Mouse (Mus musculus): ENCODE data around the gene Gm11032.
"Not testable (repeated sequence)": the region's sequence is repeated elsewhere in the genome, so short reads cannot be mapped to it uniquely, and the experiment has no call there.

Gene Gm11032

DNA sequence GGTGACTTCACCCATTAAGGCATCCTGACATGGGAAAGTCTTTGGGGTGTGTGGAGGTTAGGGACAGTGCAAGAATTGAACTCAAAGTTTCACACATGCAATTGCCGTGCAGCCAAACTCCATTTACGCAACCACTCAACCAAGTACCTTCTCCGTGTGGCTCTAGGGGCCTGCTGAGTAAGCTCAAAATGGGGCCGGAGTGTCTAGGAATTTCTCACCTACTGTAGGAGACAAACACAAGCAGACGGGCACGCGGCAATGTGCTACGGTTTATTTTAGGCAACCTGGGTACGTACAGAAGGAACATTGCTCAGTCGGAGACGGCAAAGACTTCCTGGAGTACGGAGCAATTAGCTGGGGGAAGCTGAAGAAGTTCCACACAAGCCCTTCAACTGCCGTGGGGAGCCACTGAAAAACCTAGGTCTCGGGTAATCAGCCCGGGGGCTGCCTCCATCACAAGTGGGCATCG, at the start of gene Gm11032:
Gene Gm11032 (plus strand): TSS at position 51 of the 469 bp plus-strand sequence.
- DNase-seq (ENCODE audit: low spot score) = no peak

DNA sequence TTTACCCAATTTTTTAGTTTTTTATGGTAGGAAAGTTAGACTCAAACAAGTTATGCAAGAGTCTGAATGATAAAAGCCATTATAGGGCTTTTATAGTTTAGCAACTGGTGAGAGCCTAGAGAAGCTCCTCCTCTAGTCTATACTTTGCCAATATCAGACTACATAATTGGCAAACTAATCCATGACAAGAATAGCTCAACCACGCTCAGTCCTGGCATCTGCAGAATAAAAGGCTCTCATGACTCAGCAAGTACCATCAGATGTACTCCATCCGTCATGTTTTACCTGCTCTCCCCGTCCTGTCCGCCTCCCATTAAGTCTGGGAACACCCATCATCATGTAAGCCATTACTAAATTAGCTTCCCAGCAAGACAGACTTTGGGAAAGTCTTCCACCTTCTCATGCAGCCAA, 48.4 kb upstream of the Gm11032 start:
- DNase-seq (ENCODE audit: low spot score) = no peak

DNA sequence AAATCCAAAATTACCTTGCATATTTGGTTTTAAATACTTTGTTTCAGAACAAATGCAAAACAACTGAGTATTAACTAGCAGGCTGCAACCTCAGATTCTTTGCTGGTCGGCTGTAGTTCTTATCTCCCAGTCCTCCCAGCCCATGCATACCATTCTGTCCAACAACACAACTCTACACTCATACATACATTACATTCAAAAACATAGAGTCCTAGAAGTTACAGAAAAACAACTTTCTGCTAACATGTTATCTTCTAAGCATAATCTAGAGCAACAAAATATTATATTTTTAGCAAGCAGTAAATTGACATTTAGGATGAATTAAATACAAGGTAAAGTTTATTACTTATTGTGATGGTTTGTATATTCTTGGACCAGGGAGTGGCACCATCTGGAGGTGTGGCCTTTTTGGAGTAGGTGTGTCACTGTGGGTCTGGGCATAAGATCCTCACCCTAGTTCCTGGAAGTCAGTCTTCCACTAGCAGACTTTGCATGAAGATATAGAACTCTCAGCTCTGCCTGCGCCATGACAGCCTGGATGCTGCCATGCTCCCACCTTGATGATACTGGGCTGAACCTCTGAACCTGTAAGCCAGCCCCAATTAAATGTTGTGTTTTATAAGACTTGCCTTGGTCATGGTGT, 43.7 kb upstream of the Gm11032 start:
- DNase-seq (ENCODE audit: low spot score) = not testable (repeated sequence)

DNA sequence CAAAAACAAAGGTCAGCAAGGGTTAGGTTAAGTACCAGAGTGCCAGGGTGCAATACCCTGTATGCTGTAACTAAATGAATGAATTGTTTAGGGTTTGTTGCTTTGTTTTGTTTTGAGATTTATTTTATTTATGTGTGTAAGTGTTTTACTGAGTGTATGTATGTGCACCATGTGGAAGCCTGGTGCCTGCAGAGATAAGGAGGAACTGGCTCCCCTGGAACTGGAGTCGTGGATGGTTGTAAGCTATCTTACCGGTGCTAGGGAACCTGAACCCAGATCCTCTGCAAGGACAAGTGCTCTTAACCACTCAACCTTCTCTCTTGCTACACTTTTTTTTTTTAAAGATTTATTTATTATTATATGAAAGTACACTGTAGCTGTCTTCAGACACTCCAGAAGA, 42.8 kb upstream of the Gm11032 start:
- no peak for DNase-seq (ENCODE audit: low spot score)

DNA sequence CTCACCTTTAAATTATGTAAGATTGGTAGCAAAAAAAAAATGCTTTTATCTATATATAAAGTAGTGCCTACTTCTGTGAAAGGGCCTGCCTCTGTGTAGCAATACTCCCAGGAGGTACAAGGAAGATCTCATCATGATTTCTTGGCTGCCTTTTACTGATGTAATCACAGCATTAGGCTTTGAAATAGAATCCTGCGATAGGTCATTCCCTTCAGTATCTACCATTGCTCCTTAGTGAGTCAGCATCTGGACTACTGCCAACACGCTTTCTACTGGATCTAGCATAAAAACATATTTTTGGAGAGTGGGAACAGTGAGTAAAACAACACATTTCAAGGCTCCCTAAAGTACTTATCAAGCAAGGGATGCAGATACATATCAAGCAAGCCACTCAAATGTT, 41.2 kb upstream of the Gm11032 start:
- DNase-seq (ENCODE audit: low spot score) = no peak

DNA sequence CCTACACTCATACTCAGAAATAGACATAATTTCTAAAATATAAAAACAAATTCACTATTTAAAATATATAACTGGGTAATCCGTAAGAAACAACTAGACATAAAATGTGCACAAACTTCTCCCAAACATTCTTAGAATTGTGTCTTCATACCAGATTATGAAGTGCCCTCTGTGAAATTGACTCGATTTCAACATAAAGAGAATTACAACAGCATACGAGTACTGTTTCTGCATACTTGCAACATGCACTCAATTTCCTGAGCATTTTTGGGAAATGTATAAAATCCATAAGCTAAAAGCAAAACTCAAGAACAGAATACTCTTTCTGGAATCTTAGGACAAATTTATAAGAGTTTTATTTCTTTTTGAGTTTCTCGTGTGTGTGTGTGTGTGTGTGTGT, 28.1 kb upstream of the Gm11032 start:
- no peak for DNase-seq (ENCODE audit: low spot score)

DNA sequence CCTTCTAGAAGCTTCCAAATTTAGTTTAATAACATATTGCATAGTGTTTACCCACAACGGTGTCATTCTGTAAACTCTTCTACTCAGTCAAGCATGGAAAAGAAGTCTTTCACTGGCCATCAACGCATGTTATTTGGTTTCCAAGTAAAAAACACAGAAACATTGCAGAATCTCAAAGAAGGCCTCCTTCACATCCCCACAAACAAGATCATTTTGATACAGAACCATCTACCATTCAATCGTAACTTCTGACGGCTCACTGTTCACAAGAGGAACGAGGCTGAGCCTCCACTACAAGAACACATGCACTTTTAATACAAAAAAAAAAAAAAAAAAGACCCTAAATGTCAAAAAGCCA, 26.4 kb upstream of the Gm11032 start:
- DNase-seq (ENCODE audit: low spot score) = no peak

DNA sequence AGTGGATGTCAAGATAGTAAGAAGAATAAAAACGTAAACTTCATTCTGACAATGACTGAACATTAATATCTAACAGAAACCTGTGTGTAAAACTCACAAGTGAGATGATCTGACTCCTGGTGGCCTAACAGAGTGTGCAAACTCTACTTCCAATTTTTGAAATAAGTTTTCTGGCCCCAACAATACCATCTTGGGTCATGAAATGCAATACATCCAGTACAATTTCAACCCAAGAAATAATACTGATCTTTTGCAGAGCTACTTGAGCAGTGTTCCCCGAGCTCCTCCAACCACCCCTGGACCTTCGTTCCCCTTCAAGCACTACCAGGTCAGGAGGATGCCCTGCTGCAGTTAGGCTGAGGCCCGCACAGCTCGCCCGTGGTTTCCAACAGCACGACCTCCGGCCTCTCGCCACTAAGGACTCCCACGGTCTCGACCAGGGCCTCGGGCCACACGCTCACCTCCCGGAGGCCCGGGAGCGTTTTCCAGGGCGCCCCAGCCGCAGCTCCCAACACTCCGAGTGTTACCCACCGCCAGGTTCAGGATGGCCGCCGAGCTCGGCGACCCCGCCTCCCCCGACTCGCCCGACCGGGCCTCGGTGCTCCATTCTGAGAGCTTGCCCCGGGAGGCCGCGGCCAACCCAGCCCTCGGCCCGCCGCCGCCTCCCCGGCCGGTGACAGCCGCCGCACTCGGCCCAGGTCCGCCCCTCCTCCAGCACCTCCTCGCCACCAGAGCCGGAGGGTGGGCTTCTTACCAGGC, 25.8 kb upstream of the Gm11032 start:
- peak; percentile 26 for DNase-seq (ENCODE audit: low spot score)

DNA sequence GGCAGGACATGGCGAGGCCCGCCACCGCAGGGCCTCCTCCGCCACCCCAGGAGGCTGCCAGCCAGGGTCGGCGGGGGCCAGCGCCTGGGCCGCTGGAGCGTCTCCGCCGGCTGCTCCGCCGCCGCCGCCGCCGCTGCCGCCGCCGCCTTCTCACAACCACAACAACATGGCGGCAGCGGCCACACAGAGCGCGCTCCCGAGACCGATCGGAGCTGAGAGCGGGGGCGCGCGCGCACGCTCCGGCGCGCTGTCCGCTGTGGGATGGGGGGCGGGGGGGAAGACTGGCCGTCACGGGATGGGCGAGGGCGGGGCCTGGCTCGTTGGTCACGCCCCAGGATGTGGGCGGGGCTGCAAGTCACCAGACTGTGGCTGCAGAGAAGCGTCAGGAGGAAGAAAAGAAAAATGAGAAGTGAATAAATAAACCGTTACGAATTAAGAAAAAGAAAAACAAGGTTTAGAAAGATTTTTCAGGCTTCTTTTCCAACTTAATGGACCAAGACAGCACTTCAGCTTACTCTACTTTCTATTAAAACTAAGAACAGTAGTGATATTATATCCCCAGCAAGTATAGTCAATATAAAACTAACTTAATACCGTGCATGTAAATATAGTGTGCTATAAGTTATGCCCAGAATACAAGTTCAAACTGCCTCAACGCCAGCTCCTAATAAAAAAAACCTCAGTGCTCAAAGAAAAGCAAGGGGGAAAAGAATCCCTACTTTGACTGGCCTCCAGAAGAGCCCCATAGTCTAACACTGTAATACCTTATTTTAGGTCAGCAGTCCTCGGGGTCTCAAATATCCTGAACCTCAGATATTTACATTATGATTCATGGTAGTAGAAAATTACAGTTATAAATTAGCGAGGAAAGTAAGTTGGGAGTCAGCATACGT, 25.0 kb upstream of the Gm11032 start, which contains the start of gene Mtmr3:
Gene Mtmr3 (minus strand): TSS at position 256 of the 893 bp plus-strand sequence.
- DNase-seq (ENCODE audit: low spot score) = peak; percentile 95

DNA sequence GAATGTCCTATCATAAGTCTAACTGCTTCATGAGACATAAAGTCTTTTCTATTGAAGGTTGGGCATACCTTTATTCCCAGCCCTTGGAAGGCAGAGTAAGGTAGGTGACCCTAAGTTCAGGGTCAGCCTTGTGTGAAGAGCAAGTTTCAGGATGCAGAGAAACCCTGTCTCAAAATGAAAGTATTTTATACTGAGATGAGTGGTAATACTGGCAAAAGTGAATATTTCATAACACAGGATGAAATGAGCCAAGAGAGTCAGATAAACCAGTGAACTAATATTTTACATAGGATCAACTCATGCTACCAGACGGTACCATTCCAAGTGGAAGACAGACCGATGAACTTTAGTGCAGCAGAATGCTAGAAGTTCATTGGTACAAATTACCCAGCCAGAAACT, 21.5 kb upstream of the Gm11032 start:
- no peak for DNase-seq (ENCODE audit: low spot score)

DNA sequence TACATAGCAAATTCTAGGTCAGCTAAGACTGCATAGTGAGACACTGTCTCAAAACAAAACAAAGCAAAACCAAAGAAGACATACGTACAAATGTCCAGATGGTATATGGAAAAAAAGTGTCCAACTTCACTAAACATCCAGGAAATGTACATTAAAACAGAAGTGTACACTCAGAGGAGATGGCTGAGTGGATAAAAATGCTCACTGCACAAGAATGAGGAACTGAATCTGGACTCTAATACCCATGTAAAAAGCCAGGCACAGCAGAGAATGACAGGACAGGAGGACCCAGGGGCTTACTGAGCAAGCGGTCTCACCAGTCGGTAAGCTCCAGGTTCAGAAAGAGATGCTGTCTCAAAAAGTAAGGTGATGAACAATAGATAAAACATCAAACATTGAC, 20.0 kb upstream of the Gm11032 start:
- no peak for DNase-seq (ENCODE audit: low spot score)

DNA sequence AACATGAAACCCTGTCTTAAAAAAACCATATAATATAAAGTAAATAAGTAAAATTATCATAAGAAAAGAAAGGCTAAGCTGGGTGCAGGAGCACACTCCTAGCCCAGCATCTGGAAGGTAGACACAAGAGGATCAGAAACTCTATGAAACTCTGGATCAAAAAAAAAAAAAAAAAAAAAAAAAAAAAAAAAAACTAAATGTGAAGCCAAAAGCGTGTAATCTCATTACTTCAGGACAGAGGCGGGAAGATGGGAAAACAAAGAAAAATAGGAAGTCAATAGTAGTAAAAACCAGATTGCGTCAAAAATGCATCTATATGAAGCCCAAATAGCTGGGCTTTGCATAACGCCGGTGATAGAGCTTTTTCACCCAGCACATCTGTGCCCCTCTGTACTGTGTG, 18.0 kb upstream of the Gm11032 start:
- DNase-seq (ENCODE audit: low spot score) = no peak

DNA sequence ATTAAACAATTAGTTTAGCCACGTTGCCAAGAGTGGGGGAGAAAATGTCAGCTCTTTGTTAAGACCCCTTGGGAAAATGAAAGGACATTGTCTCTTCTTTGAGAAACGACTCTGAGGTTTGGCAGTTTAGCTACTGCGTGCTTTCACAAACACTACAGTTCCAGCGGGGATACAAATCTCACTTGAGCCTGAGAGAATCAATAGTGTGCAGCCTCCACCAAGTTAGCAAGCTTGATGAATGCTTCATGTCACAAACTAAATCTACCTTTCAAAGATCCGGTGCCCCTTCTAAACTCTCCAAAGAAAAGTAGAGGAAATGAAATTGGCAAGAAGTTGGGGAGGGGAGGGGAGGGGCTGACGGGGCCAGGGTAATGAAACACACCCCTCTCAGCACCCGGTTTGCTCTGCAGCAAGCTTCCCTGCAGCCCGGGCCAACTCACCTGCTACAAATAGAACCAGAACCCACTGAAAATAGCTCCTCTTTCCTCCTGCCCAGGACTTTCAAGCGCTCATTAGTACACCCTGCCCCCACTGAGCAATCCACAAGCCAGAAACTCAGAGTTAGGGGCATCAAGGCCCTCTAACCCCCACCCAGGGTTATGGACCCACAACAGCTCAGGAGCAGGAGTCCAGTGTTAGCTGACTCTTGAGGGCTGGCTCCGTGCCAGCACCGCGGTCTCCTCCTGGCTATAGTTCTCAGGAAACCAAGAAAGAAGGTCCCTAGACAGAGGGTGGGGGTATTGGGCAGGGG, 17.0 kb upstream of the Gm11032 start:
- no peak for DNase-seq (ENCODE audit: low spot score)

DNA sequence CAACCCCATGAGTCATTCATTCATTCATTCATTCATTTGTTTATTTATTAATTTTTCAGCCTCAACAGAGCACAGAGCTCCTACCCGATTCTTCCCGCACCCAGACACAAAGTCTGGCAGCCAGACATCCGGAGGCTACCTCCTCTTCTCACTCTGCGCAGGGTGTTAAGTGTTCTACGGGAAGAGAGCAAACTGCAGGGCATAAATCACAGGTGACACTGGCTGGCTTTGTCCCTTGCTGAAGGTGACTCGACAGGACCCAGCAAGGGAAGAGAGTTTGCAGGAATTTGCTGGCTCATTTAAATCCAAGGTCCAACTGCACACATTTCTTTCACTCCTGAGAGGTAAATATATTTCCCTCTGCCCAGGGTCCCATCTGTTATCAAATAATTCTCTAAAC, 15.4 kb upstream of the Gm11032 start:
- DNase-seq (ENCODE audit: low spot score) = no peak

DNA sequence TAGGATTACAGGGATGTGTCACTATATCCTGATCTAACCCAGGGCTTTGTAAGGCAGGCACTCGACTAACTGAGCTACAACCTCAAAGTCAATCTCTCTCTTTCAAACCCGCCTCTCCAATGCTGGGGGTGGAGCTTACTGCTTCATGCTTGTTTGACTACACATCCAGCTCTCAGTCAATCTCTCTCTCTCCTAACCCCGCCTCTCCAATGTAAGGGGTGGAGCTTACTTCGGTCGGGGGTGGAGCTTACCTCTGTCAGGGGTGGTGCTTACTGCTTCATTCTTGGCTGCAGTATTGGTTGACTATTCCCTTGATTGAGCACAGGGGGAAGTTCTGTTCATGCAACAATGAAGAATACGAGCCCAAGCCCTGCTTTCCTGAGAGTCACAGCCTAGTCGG, 14.5 kb upstream of the Gm11032 start:
- DNase-seq (ENCODE audit: low spot score) = peak; percentile 29

DNA sequence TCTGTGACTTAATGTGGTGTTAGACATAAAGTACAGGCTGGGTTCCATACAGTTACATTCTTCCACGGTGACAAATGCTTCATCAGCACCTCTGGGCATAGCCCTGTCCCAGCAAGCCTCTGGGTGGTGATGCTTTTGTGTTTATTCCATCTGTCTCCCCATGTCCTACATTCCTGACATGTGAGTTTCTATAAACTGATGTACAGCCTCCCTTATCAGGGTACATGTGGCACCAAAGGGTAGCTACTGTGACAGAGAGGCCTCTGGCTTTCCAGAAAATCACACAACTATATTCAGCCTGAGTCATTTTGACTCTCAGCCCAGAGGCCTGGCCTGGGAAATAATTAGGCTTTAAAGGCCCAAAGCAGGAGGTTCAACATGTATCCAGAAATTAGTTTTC, 13.3 kb upstream of the Gm11032 start:
- no peak for DNase-seq (ENCODE audit: low spot score)

DNA sequence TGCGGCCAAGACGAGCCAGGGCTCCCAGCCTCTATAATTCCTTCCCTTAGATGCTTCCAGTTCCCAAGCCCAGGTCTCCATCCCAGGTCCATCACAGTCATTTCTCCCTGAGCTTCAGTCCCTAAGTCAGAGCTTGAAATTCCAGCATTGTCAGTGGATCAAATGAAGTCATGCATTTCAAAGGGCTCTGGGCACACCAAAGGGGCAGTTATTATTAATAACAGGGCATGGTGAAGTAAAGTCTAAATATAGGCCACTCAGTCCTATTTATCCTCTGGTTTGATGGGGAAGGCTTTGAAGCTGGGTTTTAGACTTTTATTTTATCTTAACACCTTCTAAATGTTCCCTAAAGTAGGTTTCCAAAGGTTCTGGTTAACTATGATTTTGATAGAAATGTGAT, 8.0 kb upstream of the Gm11032 start:
- no peak for DNase-seq (ENCODE audit: low spot score)

DNA sequence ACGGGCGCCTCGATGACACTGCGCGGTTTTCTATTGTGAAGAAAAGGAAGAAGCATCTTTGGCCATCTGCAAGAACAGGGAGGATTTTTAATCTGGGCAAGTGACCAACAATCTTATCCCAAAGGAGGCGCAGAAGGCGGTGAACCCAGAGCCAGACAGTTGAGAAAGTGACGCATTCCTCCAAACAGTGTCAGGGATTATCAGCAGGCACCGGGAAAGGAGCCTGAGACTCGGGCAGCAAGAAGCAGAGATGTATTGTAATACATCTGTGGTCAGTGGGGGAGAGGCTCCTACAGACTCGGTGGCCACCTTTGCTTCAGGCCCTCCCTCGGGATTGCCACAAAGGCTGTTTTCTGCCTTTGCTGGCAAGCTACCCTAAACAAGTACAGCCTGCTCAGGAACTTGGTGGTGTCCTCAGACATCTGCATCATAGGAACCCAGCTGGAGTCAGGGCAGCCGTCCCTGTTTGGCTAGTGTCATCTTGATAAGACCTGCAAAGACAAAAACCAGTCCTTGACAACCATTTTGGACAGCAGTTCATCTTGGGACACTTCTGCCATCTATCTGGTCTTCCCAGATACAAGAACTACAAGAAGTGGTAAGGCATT, 738 bp downstream of the Gm11032 start:
- no peak for DNase-seq (ENCODE audit: low spot score)

DNA sequence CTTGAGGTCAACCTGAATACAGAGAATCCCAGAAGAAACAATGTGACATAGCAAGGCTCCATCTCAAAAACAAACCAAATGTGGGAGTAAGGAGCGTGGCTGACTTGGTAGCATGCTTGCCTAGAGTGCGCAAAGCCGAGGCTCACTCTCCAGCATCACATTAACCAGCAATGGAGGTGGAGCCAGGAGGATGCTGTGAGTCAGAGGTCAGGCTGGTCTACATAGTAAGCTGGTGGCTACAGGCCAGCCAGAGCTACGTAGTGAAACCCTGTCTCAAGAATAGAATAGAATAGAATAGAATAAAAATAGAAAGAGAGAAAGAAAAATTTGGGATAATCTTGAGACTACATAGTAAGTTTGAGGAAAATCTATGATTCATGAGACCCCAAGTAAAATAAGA, 2.0 kb downstream of the Gm11032 start:
- no peak for DNase-seq (ENCODE audit: low spot score)

DNA sequence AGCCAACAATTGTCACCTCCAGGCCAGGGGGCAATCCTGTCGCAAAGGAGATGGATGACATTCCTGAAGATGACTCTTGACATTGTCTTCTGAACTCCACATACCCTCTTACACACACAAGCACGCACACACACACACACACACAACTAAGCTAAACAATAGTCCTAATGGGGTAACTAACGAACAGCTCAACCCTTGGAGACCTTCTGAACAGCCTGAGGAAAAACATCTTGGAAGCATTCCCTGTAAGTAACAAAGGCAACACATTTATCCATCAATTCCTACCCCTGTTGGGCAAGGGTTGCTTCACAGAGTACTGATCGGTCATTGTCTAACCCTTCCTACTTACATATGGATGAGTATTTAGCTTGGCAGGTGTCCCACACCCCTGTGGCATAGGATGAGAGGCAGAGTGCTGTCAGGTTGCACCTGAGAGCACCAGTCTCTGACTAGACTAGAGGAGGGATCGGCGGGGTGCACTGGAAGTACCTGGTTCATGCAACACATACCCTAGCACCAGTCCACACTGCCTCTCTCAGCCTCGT, 2.6 kb downstream of the Gm11032 start:
- DNase-seq (ENCODE audit: low spot score) = no peak

DNA sequence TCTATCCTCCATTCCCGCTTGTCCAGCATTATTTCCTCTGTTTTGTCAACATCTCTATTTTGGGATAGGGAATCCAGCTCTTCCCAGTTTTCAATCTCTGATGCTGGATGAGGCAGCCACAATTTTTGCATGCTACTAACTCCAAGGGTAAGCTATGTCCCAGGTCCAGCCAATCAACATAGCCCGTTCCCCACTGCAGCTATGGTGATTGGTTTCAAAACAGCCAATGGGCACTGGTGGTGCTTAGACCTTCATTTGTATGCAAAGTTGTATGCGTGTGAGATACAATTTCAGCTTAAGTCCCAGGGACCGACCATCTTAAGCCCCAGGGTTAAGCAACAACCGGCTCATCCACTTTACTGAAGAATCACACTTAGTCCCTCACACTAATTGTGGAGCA, 3.1 kb downstream of the Gm11032 start:
- no peak for DNase-seq (ENCODE audit: low spot score)

Measured in T-cell, adult 2 months (primary cell).